Mouse (Mus musculus): ENCODE results near the gene Sertad4. TPM values are rescaled to one million over a fixed set of nuclear protein-coding genes. Genes with fewer than 3 reads are reported as not detected.

Gene Sertad4
- total and polyA plus RNA-seq, 3 experiments, result not detected

DNA sequence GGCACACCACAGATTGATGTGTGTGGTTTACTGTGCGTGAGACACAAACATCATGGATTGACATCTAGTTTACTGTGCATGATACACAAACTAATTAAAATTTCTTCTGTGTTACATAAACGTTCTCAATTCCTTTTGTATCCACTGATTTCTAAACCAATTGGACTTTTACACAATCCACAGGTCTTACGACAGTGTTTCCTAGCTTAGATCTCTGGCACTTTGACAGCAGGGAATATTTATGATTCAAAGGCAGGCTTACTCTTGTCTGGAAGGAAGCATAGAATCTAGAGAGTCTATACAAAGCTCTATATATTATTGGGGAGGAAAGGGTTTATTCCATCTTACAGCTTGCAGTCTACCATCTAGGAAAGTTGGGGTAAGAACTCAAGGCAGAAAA, 8.9 kb upstream of the Sertad4 start:
- H3K9me3 ChIP-seq (replicated peaks; ENCODE audit: insufficient read depth, low read length), result no peaks in the 10 kb centered on the region
- no peak overlapping the region for H3K27ac ChIP-seq (ENCODE audit: control insufficient read depth, low read depth, low read length)
- no peaks in the 10 kb centered on the region; a peak in 1 of 4 replicates for H3K4me1 ChIP-seq (ENCODE audit: control insufficient read depth in 1 of 2, insufficient read depth in 2 of 2, low read length in 2 of 2)
- H3K79me2 ChIP-seq (ENCODE audit: control insufficient read depth, insufficient read depth, low read length, poor library complexity), result no peaks in the 10 kb centered on the region
- no peak for DNase-seq (ENCODE audit: low read depth, low spot score)
- H3K4me3 ChIP-seq (ENCODE audit: control insufficient read depth in 1 of 2, insufficient read depth in 1 of 2, low read depth in 2 of 2, low read length in 2 of 2), result no peak overlapping the region
- no peak overlapping the region for H3K9ac ChIP-seq (ENCODE audit: control insufficient read depth, low read depth, low read length, poor library complexity, severe bottlenecking)
- no peaks in the 10 kb centered on the region; a peak in 3 of 4 replicates for H3K27me3 ChIP-seq (ENCODE audit: control insufficient read depth in 1 of 2, insufficient read depth in 2 of 2, low read length in 2 of 2)
- H3K36me3 ChIP-seq (ENCODE audit: control insufficient read depth in 1 of 2, insufficient read depth in 2 of 2, low read length in 2 of 2), result no peaks in the 10 kb centered on the region
- TF ChIP-seq MEF2A (IDR thresholded peaks at IDR 0.05; ENCODE audit: extremely low read depth, insufficient replicate concordance, low read depth, low read length, poor library complexity, severe bottlenecking) (no peak), CTCF (IDR thresholded peaks at IDR 0.05 in 2 of 3, conservative IDR thresholded peaks at IDR 0.05 in 1 of 3; ENCODE audit: control insufficient read depth in 1 of 3, insufficient read depth in 1 of 3, low read depth in 2 of 3, low read length in 3 of 3, poor library complexity in 1 of 3, severe bottlenecking in 1 of 3) (no peak), GABPA (IDR thresholded peaks at IDR 0.05; ENCODE audit: low read depth, low read length) (no peak), TAL1 (IDR thresholded peaks at IDR 0.05; ENCODE audit: low read length) (no peak), NRF1 (IDR thresholded peaks at IDR 0.05; ENCODE audit: insufficient read depth, low read depth, low read length, poor library complexity, severe bottlenecking) (no peak), E2F4 (IDR thresholded peaks at IDR 0.05; ENCODE audit: borderline replicate concordance, low read depth, low read length) (no peak), POLR2AphosphoS5 (IDR thresholded peaks at IDR 0.05; ENCODE audit: borderline replicate concordance, low read depth, low read length) (no peak), CHD1 (IDR thresholded peaks at IDR 0.05; ENCODE audit: low read depth, low read length) (no peak), USF2 (IDR thresholded peaks at IDR 0.05; ENCODE audit: borderline replicate concordance in 1 of 2, insufficient read depth in 1 of 2, low read depth in 1 of 2, low read length in 2 of 2) (no peak), MAFK (IDR thresholded peaks at IDR 0.05; ENCODE audit: borderline replicate concordance, low read depth, low read length) (no peak)

DNA sequence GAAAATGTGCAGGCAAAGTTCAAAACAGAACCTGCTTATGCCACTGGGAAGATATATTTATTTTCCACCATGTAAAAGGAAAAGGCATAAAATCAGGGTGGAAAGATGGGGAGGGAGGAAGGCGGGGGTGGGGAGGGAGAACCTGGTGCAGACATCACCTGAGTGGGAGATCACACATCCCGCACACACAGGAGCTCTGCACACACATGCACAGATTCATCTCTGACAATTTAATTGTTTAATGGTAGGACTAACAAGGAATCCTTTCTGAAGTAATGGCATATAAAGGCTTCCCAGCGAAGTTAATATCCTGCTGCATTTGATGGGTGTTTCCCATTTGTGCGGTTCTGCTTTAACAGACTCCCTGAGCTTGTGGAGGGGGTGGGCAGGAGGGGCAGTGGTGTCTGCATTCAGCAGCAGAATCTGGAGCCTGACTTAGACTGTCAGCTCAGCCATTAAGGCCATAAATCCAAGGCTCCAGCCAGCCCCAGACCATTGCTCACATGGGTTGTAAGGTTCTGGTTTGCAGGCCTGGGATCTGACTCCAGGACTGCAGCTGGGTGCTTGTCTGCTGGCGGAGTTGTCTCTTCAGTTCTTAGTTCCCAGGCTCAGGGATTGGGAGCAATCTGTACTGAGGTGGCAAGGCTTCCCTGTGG, 5.9 kb upstream of the Sertad4 start:
- Histone ChIP-seq H3K27ac (ENCODE audit: control insufficient read depth, low read depth, low read length) (no peak overlapping the region), H3K27me3 (ENCODE audit: control insufficient read depth in 1 of 2, insufficient read depth in 2 of 2, low read length in 2 of 2) (no peaks in the 10 kb centered on the region; a peak in 1 of 4 replicates), H3K9ac (ENCODE audit: control insufficient read depth, low read depth, low read length, poor library complexity, severe bottlenecking) (no peak overlapping the region), H3K36me3 (ENCODE audit: control insufficient read depth in 1 of 2, insufficient read depth in 2 of 2, low read length in 2 of 2) (no peaks in the 10 kb centered on the region), H3K9me3 (replicated peaks; ENCODE audit: insufficient read depth, low read length) (no peaks in the 10 kb centered on the region), H3K4me1 (ENCODE audit: control insufficient read depth in 1 of 2, insufficient read depth in 2 of 2, low read length in 2 of 2) (no peaks in the 10 kb centered on the region; a peak in 1 of 4 replicates), H3K4me3 (ENCODE audit: control insufficient read depth in 1 of 2, insufficient read depth in 1 of 2, low read depth in 2 of 2, low read length in 2 of 2) (no peak overlapping the region), H3K79me2 (ENCODE audit: control insufficient read depth, insufficient read depth, low read length, poor library complexity) (no peaks in the 10 kb centered on the region)
- TF ChIP-seq POLR2AphosphoS5 (IDR thresholded peaks at IDR 0.05; ENCODE audit: borderline replicate concordance, low read depth, low read length) (no peak), MAZ (IDR thresholded peaks at IDR 0.05; ENCODE audit: low read depth, low read length) (no peak), MAX (IDR thresholded peaks at IDR 0.05; ENCODE audit: low read length) (no peak), EP300 (IDR thresholded peaks at IDR 0.05; ENCODE audit: low read depth in 1 of 2, low read length in 2 of 2) (no peak)
- no peak for DNase-seq (ENCODE audit: low read depth, low spot score)
